Mouse (Mus musculus) ovary, adult 18-20 months (tissue): ENCODE measurements around the gene Clec2e.
"Not testable (repeated sequence)": the region's sequence is repeated elsewhere in the genome, so short reads cannot be mapped to it uniquely, and the experiment has no call there.

Source experiments
- DNase-seq: peaks from one replicate; pipeline ENCODE4 v3.0.0; 2022; ENCODE audit warnings: low spot score, mixed read lengths

Gene Clec2e

DNA sequence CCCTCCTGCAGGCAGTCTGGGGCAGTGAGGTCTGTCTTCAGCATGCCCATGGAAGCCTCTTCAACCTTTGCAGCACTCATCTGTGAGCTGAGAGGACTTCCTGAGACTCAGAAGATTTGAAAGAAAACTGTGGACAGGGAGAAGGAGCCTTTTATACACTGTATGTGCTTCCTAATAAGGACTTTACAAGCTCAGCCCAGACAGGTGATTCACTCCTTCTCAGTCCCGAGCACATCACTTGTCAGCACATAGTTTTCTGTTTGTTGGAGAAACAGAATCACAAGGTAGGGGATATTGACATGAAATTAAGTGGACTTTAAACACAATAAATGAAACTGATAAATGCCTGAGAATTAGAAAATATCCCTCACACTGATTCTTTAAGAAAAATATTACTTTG is at the start of gene Clec2e:
TSS of gene Clec2e (minus strand) at position 120 of the 400 bp plus-strand sequence.
- DNase-seq, result not testable (repeated sequence)

DNA sequence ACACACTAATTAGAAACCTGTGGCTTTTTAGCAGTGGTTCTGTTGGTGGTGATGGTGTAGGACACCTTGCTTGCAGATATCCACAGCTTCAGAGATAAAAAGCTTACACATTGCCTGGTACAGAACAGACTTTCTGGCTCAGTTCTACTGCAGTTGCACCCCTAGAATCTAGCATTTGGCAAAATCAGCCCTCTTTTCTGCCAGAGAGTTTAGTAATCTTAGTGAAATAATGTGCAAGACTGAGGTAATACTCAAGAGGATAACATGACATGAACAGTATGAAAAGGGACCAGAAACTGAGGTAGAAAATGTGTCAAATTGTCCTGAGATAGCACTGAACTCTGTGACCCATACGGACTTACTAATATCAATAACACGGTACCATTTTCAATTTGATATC is 46.1 kb upstream of the Clec2e start:
- DNase-seq, result no peak

GRCm38 (mm10) chr6:129132604-129133341 is 32.1 kb upstream of the Clec2e start:
- no peak for DNase-seq

- DNase-seq, result no peak
These were observed 26.1 kb upstream of the Clec2e start for GRCm38 (mm10) chr6:129126861-129127260.

DNA sequence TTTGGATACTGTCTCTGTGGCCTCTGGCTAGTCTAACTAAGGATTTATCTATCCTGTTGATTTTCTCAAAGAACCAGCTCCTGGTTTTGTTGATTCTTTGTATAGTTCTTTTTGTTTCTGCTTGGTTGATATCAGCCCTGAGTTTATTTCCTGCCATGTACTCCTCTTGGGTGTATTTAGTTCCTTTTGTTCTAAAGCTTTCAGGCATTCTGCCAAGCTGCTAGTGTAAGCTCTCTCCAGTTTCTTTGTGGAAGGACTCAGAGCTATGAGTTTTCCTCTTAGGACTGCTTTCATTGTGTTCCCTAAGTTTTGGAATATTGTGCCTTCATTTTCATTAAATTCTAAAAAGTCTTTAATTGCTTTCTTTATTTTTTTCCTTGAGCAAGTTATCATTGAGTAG is 23.8 kb upstream of the Clec2e start:
- DNase-seq, result not testable (repeated sequence)

GRCm38 (mm10) chr6:129116223-129116622 is 15.5 kb upstream of the Clec2e start:
- no peak for DNase-seq

GRCm38 (mm10) chr6:129114237-129114636 is 13.5 kb upstream of the Clec2e start:
- DNase-seq, result not testable (repeated sequence)

DNA sequence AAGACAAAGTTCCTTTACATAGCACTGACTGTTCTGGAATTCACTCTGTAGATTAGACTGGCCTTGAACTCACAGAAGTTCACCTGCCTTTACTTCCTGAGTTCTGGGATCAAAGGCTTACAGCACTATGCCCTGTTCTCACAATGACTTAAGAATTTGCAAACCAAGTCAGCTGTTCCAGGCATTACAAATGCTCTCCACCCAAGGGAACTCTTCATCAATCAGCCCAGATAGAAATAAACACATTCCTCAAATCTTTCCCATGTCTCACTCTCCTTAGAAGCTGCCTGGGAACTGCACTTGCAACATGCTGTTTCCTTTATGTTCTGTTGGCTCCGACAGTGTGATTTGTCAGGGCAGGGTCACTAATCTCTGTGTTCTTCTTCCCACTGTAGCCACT is 13.1 kb upstream of the Clec2e start:
- no peak for DNase-seq

DNA sequence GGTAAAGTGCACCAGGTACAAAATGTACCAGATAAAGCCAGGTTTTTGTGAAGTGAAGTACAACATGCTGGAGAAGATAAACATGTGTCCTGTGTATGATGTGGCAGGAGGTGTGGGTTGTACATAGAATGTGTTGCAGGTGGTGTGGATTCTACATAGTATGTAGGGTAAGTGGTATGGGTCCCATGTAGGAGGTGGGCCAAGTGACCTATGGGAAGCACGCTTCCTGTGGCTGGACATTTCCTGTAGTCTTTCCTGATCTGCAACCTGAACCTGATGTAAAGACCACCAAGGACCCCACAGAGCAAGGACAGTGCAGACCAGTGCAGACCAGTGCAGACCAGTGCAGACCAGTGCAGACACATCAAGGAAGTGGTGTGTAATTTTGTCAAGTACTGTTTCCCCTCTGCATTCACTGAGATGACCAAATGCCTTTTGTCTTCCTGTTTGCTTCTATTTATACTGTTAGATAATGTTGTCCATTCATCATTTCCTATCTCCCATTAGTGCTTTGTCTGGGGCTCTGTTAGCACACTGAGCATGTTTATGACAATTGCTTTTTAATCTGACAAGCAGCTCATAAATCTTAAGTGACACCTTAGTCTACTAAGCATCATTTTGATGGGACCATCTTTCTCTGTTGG is 12.4 kb upstream of the Clec2e start:
- no peak for DNase-seq

DNA sequence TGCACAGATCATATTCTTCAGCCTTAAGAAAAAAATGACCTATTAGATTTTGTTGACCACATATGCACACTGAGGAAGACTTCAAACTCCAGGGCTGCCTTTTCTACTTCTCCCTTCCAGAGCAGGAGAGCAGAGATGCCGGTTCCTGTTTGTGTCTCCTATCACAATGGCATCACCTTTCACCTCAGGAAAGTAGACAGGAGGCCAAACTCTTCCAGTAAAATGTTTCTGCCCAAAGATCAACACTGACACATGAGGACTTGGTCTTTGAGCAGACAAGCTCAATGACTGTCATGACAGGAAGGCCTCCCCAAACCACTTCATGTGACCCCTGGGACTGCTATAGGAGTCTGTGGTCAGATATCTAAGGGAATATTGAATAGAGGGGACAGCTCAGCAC is 11.8 kb upstream of the Clec2e start:
- DNase-seq, result no peak

GRCm38 (mm10) chr6:129107916-129108315 is 7.2 kb upstream of the Clec2e start:
- DNase-seq, result no peak

GRCm38 (mm10) chr6:129102858-129103555 is 2.3 kb upstream of the Clec2e start:
- DNase-seq, result no peak

DNA sequence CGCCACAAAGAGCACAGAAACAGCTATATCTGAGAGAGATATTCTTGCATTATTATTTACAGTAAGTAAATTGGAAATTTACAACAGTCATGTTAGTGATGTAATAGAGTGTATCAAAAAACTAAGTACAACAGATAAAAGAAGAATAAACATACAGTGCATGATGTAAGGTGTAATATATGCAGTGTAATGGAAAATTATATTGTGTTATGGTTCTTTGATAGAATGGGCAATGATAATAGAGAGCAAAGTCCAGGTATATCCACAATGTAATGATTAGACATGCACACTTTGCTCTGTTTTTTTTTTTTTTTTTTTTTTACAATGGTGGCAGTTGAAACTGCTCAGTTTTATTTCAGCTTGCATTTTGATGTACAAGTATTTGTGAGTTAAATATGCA is 891 bp upstream of the Clec2e start:
- no peak for DNase-seq

DNA sequence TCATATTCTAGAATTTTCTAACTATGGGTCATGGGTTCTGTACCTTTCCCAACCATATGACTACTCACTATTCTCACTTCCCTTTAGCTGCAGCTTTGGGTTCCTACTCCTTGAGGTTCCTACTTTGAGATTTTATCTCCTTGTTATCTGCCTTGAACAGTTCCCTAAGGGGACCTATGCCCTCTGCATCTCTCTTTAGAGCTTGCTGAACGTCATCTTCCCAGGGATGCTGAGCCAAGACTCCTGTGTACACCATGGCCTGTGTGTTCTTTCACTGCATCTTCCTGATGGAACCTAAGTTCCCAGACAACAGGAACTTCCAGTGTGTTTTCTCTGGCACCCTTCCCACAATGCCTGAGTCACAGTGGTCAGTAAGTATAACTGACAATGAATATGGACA is 2.8 kb downstream of the Clec2e start:
- no peak for DNase-seq

DNA sequence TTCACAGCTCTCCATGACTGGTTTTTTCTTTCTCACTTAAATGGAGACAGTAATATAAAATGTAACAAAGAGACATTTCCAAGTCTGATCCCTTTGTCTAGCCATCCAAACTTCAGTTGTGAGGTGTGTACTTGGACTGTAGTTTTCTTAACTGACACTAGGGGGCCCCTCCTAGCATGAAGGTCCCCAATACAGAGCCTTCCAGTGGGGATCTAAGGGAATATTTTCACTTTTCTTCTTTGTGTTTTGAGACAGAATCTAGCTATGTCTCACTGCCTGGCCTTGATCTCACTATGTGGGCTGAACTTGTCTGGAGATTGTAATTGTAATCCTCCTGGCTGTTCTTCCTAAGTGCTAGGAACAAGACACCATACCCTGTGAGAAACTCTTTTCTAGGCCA is 5.5 kb downstream of the Clec2e start:
- no peak for DNase-seq

GRCm38 (mm10) chr6:129088596-129088995 is 12.1 kb downstream of the Clec2e start:
- not testable (repeated sequence) for DNase-seq

DNA sequence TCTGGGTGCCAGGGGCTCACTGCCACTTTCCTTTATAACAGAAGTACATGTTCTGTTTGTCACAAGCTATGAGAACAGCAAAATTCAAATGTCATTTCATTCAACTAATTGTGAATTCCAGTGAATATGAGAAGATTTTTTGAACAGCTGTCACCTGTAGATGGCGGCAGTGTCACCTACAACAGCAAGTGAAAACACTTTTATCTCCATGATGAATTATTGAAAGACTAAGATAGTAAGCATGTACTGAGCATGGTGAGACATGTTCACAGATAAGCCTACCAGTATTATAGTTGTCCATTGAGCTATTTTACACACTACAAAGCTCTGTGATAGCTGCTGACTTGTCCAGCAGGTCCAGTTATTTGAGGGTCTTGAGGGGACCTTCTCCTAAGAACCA is 12.6 kb downstream of the Clec2e start:
- no peak for DNase-seq

GRCm38 (mm10) chr6:129086031-129086430 is 14.7 kb downstream of the Clec2e start:
- not testable (repeated sequence) for DNase-seq

DNA sequence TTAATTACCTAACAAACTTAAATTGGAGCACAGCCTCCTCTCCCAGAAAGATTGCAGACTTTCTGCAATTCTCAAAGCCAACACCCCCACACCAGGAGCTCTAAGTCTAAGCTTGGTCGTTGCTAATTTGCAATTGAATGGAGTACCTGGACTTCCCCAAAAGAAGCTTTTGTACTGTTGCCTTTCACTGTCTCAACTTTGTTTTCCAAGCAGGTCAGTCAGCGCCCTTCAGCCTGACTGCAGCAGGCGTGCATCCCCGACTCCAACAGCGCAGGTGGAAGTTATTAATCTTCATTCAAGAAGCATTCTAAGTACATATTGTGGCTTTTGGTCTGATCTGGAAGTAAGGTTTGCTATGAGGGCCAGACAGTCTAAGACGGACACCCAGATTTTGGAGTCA is 15.6 kb downstream of the Clec2e start:
- no peak for DNase-seq

DNA sequence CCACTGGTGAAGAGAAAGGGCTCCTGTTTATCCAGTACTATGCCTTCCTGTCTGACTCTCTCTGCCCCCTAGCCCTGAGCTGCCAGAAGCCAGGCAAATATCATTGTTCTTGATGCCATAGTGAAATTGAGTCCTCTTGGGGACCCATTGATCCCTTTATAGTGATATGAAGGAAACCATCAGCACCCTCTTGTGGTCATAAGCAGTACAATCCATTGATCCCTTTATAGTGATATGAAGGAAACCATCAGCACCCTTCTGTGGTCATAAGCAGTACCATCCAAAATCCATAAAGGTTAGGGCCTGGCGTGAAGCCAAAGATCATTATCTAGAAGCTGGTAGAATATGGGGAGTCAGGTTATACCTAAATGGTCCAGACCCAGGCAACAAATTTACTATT is 33.7 kb downstream of the Clec2e start:
- no peak for DNase-seq

DNA sequence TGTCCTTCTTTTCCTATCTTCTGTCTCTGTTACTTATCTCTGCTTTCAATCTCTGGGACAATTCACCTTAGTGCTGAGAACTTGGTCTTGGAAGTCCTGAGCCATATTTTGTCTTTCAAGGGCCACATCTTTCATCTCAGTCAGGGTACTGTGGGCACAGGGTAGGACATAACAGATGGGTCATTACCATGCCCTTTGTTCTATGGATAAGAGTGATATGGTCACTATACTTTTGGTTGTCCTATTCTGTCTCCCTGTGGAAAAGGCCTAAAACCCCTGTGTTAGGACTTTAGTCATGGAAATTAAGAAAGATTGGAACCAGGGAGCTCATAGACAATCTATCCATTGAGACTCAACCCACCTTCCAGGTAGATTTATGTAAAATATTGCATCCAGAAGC is 34.2 kb downstream of the Clec2e start:
- DNase-seq, result no peak

GRCm38 (mm10) chr6:129065857-129066256 is 34.9 kb downstream of the Clec2e start:
- no peak for DNase-seq

DNA sequence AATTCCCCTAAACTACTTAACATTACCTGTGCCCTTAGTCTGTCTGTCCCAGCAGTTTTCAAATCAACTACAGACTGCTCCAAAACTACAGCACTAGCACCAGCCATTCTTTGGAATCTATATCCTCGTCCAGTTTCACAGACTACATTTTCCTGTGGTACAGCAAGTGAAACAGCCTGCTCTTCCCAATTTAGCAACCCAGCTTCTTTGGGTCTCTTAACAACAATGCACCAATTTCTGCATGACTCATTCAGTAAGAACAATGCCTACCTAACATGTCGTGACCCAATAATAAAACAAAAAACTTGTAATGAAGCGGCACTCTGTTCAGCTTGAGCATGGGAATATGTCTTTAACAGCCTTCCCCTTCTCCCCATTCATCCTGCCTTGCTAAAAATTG is 35.3 kb downstream of the Clec2e start:
- no peak for DNase-seq
